Mouse (Mus musculus) liver, embryonic 14 days (tissue): Measurements from ENCODE around the gene Setd1a. TPM values are rescaled to one million over a fixed set of nuclear protein-coding genes. Genes with fewer than 3 reads are reported as not detected.

Source experiments
- polyA plus RNA-seq: library from polyadenylated mRNA; depleted of rRNA; stranded (reverse); fragments of >200 nt; gene quantifications from 2 replicates; pipeline ENCODE4 v1.2.3, GENCODE M21; 2012; rRNA removed

Setd1a gene
- 4.3 and 6.2 TPM in 2 replicates for polyA plus RNA-seq

DNA sequence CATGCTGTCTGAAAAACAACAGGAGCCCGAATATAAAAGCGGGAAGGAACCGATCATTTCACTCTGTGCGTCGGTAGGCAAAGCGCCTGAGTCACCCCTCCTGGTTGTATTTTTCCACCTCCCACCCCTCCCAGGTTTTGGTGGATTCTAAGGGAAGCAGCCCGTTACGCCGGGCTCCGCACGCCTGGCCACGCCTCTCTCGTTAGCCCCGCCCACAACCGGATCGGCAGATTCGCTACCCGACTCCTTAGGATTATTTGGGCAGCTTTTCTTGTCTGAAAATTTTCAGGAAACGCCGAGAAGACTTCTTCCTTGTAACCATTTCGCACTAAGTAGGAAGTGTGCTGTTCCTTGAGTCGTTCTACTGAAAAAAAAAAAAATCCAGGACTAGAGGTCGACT is at the start of gene Setd1a:
Gene Setd1a (plus strand): TSS at position 245 of the 400 bp plus-strand sequence.

DNA sequence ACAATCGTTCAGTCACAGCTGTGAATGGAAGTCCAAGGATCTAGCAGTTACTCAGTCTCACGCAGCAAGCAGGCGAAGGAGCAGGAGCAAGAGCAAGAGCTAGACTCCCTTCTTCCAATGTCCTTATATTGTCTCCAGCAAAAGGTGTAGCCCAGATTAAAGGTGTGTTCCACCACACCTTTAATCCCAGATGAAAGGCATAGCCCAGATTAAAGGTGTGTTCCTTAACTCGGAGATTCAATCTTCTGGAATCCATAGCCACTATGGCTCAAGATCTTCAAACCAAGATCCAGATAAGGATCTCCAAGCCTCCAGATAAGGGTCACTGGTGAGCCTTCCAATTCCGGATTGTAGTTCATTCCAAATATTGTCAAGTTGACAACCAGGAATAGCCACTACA is 44.4 kb upstream of the Setd1a start, which contains the start of gene Ctf2:
Gene Ctf2 (minus strand): TSS at position 101 of the 400 bp plus-strand sequence.

DNA sequence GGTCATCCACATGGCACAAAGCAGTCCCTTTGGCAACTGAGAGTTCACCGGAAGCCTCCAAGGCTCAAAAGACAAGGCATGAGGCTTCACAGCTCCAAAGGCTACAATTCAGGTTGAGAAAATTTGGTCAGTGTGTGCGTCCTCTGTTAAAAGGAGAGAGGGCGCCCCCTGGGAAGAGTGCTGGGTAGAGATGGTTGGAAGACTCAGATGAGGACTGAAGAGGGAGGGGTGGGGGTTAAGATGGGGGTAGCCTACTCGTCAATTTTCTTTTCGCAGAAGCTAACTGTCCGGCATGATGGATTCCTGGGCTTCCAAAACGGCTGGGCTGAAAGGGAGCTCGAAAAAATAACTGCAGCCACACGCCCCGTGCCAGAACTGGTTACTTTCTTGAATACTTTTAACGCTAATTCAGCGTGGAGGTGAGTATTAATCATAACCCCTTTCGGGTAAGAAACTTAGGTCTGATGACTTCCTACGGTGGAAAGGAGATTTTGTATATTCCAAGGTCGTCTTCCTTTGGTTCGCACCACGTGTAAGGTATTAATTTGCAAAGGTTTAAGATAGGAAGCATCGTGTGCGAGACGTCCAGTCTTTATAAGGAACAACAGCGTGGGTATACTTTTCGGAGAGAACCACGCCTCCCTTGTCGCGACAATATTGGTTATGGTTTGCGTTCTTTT is 32.0 kb upstream of the Setd1a start, which contains the start of gene Fbxl19:
Gene Fbxl19 (plus strand): TSS at position 178 of the 680 bp plus-strand sequence.

DNA sequence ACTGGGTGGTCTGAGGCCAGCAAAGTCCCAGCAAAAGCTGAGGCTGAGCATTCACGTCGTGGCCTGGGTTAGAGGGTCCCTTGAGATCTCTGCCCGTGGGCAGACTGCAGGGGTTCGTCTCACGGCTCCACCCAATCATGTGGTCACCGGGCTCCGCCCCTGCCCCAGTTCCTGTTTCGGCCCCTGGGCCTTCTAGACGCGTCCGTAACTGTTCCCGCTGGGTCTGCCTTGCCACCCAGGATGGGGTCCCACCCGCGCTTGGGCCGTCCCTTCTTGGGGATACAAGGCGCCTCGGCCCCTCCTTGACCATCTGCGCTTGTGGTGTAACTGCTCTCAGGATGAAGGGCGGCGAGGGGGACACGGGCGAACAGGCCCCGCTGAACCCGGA is 6.8 kb upstream of the Setd1a start, which contains the start of gene Orai3:
Gene Orai3 (plus strand): TSS at position 165 of the 388 bp plus-strand sequence.

DNA sequence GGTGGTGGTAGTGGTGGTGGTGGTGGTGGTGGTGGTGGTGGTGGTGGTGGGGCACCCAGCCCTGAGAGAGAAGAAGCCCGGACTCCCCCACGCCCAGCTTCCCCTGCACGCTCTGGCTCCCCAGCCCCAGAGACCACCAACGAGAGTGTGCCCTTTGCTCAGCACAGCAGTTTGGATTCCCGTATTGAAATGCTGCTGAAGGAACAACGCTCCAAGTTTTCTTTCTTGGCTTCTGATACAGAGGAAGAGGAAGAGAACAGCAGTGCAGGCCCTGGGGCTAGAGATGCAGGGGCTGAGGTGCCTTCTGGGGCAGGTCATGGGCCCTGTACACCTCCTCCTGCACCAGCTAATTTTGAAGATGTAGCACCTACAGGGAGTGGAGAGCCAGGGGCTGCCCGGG is 8.8 kb downstream of the Setd1a start, which contains the start of gene Gm49388:
Gene Gm49388 (plus strand): TSS at position 301 of the 400 bp plus-strand sequence.

DNA sequence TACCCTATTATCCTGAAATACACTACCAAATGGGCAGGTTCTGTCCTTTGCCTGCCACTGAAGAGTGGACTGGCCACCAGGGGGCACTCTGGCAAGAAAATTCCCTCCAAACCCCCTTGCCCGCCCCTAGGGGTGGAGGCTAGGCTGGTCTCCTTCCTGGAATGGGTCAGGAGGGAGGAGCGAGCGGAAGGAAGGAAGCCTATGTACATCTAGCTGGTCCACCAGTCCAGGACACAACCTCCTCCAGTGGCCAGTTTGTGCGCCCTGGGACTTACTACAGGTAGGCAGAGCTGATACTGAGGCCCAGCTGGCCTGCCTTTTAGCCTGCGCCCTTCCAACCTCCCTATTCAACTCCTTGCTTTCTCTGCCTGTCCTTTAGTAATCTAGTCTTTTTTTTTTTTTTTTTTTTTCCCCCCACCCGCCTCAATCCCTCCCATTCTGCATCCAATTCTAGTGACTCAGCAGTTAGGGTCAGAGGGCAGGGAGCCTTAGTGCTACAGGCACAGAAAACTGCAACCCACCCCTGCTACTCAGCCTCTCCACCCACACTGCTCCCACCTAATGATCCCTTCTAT is 24.1 kb downstream of the Setd1a start, which contains the start of gene Hsd3b7:
Gene Hsd3b7 (plus strand): TSS at position 170 of the 575 bp plus-strand sequence.

DNA sequence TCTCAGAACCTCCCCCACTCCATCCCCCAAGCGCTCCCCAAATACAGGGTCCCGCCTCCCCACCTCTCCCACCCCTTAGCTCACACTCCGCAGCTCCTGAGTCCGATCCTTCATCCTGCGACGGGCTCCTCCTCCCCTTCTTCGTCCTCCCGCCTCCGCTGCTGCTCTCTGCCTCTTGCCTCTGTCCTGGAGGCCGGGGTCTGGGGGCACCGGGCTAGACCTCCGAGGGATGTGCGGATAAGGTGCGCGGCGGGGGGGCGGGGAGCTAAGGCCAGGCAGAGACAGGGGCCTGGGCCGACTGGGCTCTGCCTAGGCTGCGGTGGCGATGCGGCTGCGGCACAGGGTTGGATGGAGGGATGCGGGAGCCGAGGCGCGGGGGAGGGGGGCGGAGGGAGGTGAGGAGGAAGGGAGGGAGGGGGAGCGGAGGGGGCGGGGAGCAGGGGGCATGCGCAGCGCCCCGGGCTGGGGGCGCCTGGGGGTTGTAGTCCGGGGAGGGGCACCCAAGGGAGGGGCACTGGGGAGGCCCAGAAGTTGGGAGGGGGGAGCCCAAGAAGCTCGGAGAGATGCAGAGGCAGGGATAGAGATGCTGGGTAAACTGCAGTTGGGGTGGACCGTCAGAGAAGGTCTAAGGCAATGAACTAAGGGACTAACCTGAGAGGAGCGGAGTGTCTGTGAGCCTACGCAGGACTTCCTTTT is 47.9 kb downstream of the Setd1a start, which contains the start of the genes Stx4a and Stx1b:
Gene Stx4a (plus strand): TSS at position 119 of the 696 bp plus-strand sequence.
Gene Stx1b (minus strand): TSS at position 374 of the 696 bp plus-strand sequence.

Other genes with a start within 250 kb of the Setd1a start
- 1.3 TPM in 2 replicates for gene Tmem265, start 215.3 kb upstream of the Setd1a start, polyA plus RNA-seq
- gene Phkg2, start 203.3 kb upstream of the Setd1a start, polyA plus RNA-seq, result 24.1 and 27.6 TPM in 2 replicates
- 4.3 and 5.0 TPM in 2 replicates for gene Ccdc189, start 188.1 kb upstream of the Setd1a start, polyA plus RNA-seq
- gene Rnf40, start 187.9 kb upstream of the Setd1a start, polyA plus RNA-seq, result 14.6 and 16.3 TPM in 2 replicates
- gene Zfp629, start 160.9 kb upstream of the Setd1a start, polyA plus RNA-seq, result 1.7 and 1.9 TPM in 2 replicates
- gene Bcl7c, start 67.7 kb upstream of the Setd1a start, polyA plus RNA-seq, result 12.5 and 12.9 TPM in 2 replicates
- 2.0 and 2.3 TPM in 2 replicates for gene Ctf1, start 63.9 kb upstream of the Setd1a start, polyA plus RNA-seq
- gene Ctf2, start 44.5 kb upstream of the Setd1a start, polyA plus RNA-seq, result not detected in 2 replicates
- 10.2 and 11.0 TPM in 2 replicates for gene Fbxl19, start 32.1 kb upstream of the Setd1a start, polyA plus RNA-seq
- 4.6 and 6.9 TPM in 2 replicates for gene Orai3, start 6.9 kb upstream of the Setd1a start, polyA plus RNA-seq
- gene Gm49388, start 8.9 kb downstream of the Setd1a start, polyA plus RNA-seq, result 0.90 and 1.2 TPM in 2 replicates
- 39.0 and 44.6 TPM in 2 replicates for gene Hsd3b7, start 23.9 kb downstream of the Setd1a start, polyA plus RNA-seq
- gene Stx4a, start 47.6 kb downstream of the Setd1a start, polyA plus RNA-seq, result 36.4 and 37.2 TPM in 2 replicates
- gene Stx1b, start 47.9 kb downstream of the Setd1a start, polyA plus RNA-seq, result 1.1 TPM in 2 replicates
- 6.1 and 7.2 TPM in 2 replicates for gene Zfp646, start 99.6 kb downstream of the Setd1a start, polyA plus RNA-seq
- 2.2 and 2.9 TPM in 2 replicates for gene Zfp668, start 100.2 kb downstream of the Setd1a start, polyA plus RNA-seq
- gene Prss53, start 114.3 kb downstream of the Setd1a start, polyA plus RNA-seq, result 0.37 and 0.40 TPM in 2 replicates
- gene Gm21974, start 118.8 kb downstream of the Setd1a start, polyA plus RNA-seq, result not detected in 2 replicates
- gene Vkorc1, start 118.9 kb downstream of the Setd1a start, polyA plus RNA-seq, result 65.8 and 72.2 TPM in 2 replicates
- gene Bckdk, start 127.4 kb downstream of the Setd1a start, polyA plus RNA-seq, result 24.1 and 27.2 TPM in 2 replicates
- 12.5 and 14.2 TPM in 2 replicates for gene Kat8, start 135.8 kb downstream of the Setd1a start, polyA plus RNA-seq
- 7.2 and 8.8 TPM in 2 replicates for gene Prss8, start 153.4 kb downstream of the Setd1a start, polyA plus RNA-seq
- gene Prss36, start 170.1 kb downstream of the Setd1a start, polyA plus RNA-seq, result 1.6 and 2.2 TPM in 2 replicates
- 279 and 290 TPM in 2 replicates for gene Fus, start 190.8 kb downstream of the Setd1a start, polyA plus RNA-seq
- 16.5 and 20.1 TPM in 2 replicates for gene Pycard, start 217.2 kb downstream of the Setd1a start, polyA plus RNA-seq
- 0.05 and 0.67 TPM in 2 replicates for gene Trim72, start 227.3 kb downstream of the Setd1a start, polyA plus RNA-seq